Comparison of ENCODE assay signal across 9 mouse cellular contexts in genomic region chr5:120106424-120107073, GRCm38 (mm10). TPM values are rescaled to one million over a fixed set of nuclear protein-coding genes. Genes with fewer than 3 reads are reported as not detected.
DNase-seq lines count a peak whose midpoint lies in the region; ATAC-seq lines count a peak whose summit lies in the region.
"Had no signal": no experiment of that assay in that cellular context is flagged by ENCODE, and none has a peak within 500 bp of the region (broad histone marks: within the 10 kb centered on the region; RNA-seq: fewer than 3 reads in every experiment).

No protein-coding gene starts in this region.

- DNase-seq in forebrain, embryonic 14.5 days (ENCODE audit: low spot score) = peak; percentile 59
- peak; percentile 17 for DNase-seq in right cerebral cortex, adult 18-20 months
- no peak for DNase-seq in right cerebral cortex, postnatal 10 days (ENCODE audit: low spot score in 2 of 2)
- DNase-seq in embryonic facial prominence, embryonic 10.5 days (ENCODE audit: low spot score) = peak; percentile 58
- peak; percentile 44 for DNase-seq in lung, postnatal 36 days
- no peak for DNase-seq in spleen, postnatal 4 days (ENCODE audit: low spot score in 2 of 2)

- no peaks in the 10 kb centered on the region for H3K36me3 ChIP-seq in forebrain, embryonic 14.5 days (ENCODE audit: control insufficient read depth, insufficient read depth, low read length)
- no peaks in the 10 kb centered on the region for H3K36me3 ChIP-seq in forebrain, embryonic 15.5 days
- no peaks in the 10 kb centered on the region for H3K36me3 ChIP-seq in embryonic facial prominence, embryonic 10.5 days (replicated peaks)
- no peaks in the 10 kb centered on the region for H3K36me3 ChIP-seq in kidney, embryonic 14.5 days (ENCODE audit: control insufficient read depth, insufficient read depth, low read length)
- H3K36me3 ChIP-seq: neural tube, embryonic 13.5 days had no signal

- no peak overlapping the region for H3K4me2 ChIP-seq in forebrain, embryonic 14.5 days (ENCODE audit: low read length)
- H3K4me2 ChIP-seq in forebrain, embryonic 15.5 days (replicated peaks) = no peak overlapping the region
- H3K4me2 ChIP-seq in kidney, embryonic 14.5 days (replicated peaks; ENCODE audit: low read depth, low read length) = no peak overlapping the region
- H3K4me2 ChIP-seq: neural tube, embryonic 13.5 days had no signal

- H3K4me3 ChIP-seq in forebrain, embryonic 14.5 days (ENCODE audit: low read depth, low read length) = no peak overlapping the region
- H3K4me3 ChIP-seq in forebrain, embryonic 15.5 days = no peak overlapping the region
- H3K4me3 ChIP-seq in embryonic facial prominence, embryonic 10.5 days = no peak overlapping the region
- no peak overlapping the region for H3K4me3 ChIP-seq in kidney, embryonic 14.5 days (ENCODE audit: low read length)
- H3K4me3 ChIP-seq: neural tube, embryonic 13.5 days had no signal

- no peak overlapping the region for H3K9ac ChIP-seq in forebrain, embryonic 14.5 days (ENCODE audit: low read length)
- H3K9ac ChIP-seq in forebrain, embryonic 15.5 days (replicated peaks) = no peak overlapping the region
- H3K9ac ChIP-seq in kidney, embryonic 14.5 days (ENCODE audit: low read depth, low read length) = no peak overlapping the region
- H3K9ac ChIP-seq: neural tube, embryonic 13.5 days had no signal

- WGBS in forebrain, embryonic 14.5 days = 23% methylated on average over 12 of the region's 12 CpGs
- WGBS in forebrain, embryonic 15.5 days = 29% methylated on average over 12 of the region's 12 CpGs
- WGBS in embryonic facial prominence, embryonic 10.5 days = 27% methylated on average over 12 of the region's 12 CpGs
- WGBS in kidney, embryonic 14.5 days = 24% methylated on average over 12 of the region's 12 CpGs

- no peak overlapping the region for H3K27ac ChIP-seq in forebrain, embryonic 14.5 days (ENCODE audit: low read depth, low read length)
- H3K27ac ChIP-seq in forebrain, embryonic 15.5 days (replicated peaks) = no peak overlapping the region
- H3K27ac ChIP-seq in embryonic facial prominence, embryonic 10.5 days (replicated peaks) = no peak overlapping the region
- no peak overlapping the region for H3K27ac ChIP-seq in kidney, embryonic 14.5 days (ENCODE audit: low read depth, low read length)
- H3K27ac ChIP-seq: neural tube, embryonic 13.5 days had no signal

- H3K4me1 ChIP-seq in forebrain, embryonic 14.5 days (ENCODE audit: control insufficient read depth, insufficient read depth, low read length) = no peaks in the 10 kb centered on the region
- H3K4me1 ChIP-seq in forebrain, embryonic 15.5 days = no peaks in the 10 kb centered on the region
- H3K4me1 ChIP-seq in embryonic facial prominence, embryonic 10.5 days = peaks cover 10% of the 10 kb centered on the region
- no peaks in the 10 kb centered on the region for H3K4me1 ChIP-seq in kidney, embryonic 14.5 days (ENCODE audit: control insufficient read depth, insufficient read depth, low read length)
- H3K4me1 ChIP-seq: neural tube, embryonic 13.5 days had no signal

- H3K9me3 ChIP-seq in forebrain, embryonic 14.5 days (replicated peaks; ENCODE audit: control insufficient read depth, low read length) = no peaks in the 10 kb centered on the region
- no peaks in the 10 kb centered on the region for H3K9me3 ChIP-seq in forebrain, embryonic 15.5 days
- no peaks in the 10 kb centered on the region for H3K9me3 ChIP-seq in embryonic facial prominence, embryonic 10.5 days
- H3K9me3 ChIP-seq in kidney, embryonic 14.5 days (ENCODE audit: control insufficient read depth, low read length) = no peaks in the 10 kb centered on the region
- H3K9me3 ChIP-seq: neural tube, embryonic 13.5 days had no signal

- H3K27me3 ChIP-seq in forebrain, embryonic 14.5 days (replicated peaks; ENCODE audit: control insufficient read depth, insufficient read depth, low read length) = 0 out of 2 replicates have a peak, but pooled peaks cover 4% of the 10 kb centered on the region
- no peaks in the 10 kb centered on the region for H3K27me3 ChIP-seq in forebrain, embryonic 15.5 days
- H3K27me3 ChIP-seq in embryonic facial prominence, embryonic 10.5 days (replicated peaks; ENCODE audit: low read depth, poor library complexity, severe bottlenecking) = peaks cover 18% of the 10 kb centered on the region
- H3K27me3 ChIP-seq in kidney, embryonic 14.5 days (ENCODE audit: control insufficient read depth, insufficient read depth, low read length) = peaks cover 7% of the 10 kb centered on the region

- no peak for ATAC-seq in forebrain, embryonic 14.5 days
- no peak for ATAC-seq in forebrain, embryonic 15.5 days (replicated peaks)
- ATAC-seq in kidney, embryonic 14.5 days (ENCODE audit: low FRiP score, low TSS enrichment) = no peak

RNA-seq across cellular contexts. Expression of gene Rbm19, which starts 9.7 kb away (rescaled TPM):
- polyA plus RNA-seq in forebrain, embryonic 14.5 days (2014; fragmentation: Nextera tagmentation; extraction: Ambion mirVana) = 12.8 and 15.0 TPM in 2 replicates
- 15.2 and 19.3 TPM in 2 replicates for polyA plus RNA-seq in forebrain, embryonic 15.5 days (2015; fragmentation: Nextera tagmentation; extraction: Ambion mirVana)
- polyA plus RNA-seq in embryonic facial prominence, embryonic 10.5 days (2016; fragmentation: Nextera tagmentation; extraction: Ambion mirVana) = 37.5 and 38.5 TPM in 2 replicates
- 17.9 and 20.9 TPM in 2 replicates for polyA plus RNA-seq in kidney, embryonic 14.5 days (2014; fragmentation: Nextera tagmentation; extraction: Ambion mirVana)

Comparison
In these comparisons a context has a peak if more than half of its experiments do, and no peak if none do; other contexts are left out.
1. DNase-seq: peak in forebrain, embryonic 14.5 days (single experiment), right cerebral cortex, adult 18-20 months (single experiment), embryonic facial prominence, embryonic 10.5 days (single experiment) and lung, postnatal 36 days (single experiment); none in right cerebral cortex, postnatal 10 days (0 of 2) and spleen, postnatal 4 days (0 of 2).